Mouse (Mus musculus): ENCODE measurements at regions not wholly inside any gene's neighbourhood (a gene's known extent, or its start where the extent isn't known, plus 50 kb on each side); places are given as distances from the start of the nearest gene placed in this dataset.

- TF ChIP-seq USF1 (IDR thresholded peaks at IDR 0.05; ENCODE audit: low read depth) = no peak
- no peak for TF ChIP-seq TCF3 (IDR thresholded peaks at IDR 0.05; ENCODE audit: insufficient read length, low read depth)
- no peak for TF ChIP-seq SRF (IDR thresholded peaks at IDR 0.05; ENCODE audit: control insufficient read depth, insufficient read length, low read depth)
- no peak for TF ChIP-seq E2F4 (IDR thresholded peaks at IDR 0.05; ENCODE audit: insufficient read depth)
- no peak for TF ChIP-seq POLR2AphosphoS2 (IDR thresholded peaks at IDR 0.05; ENCODE audit: insufficient read length, low read depth)
- TF ChIP-seq REST (IDR thresholded peaks at IDR 0.05; ENCODE audit: insufficient read depth, insufficient read length) = no peak
- no peak for TF ChIP-seq MYOG (IDR thresholded peaks at IDR 0.05; ENCODE audit: control insufficient read depth in 1 of 3, insufficient read depth in 1 of 3, insufficient read length in 2 of 3, low read depth in 2 of 3)
- TF ChIP-seq MAX (IDR thresholded peaks at IDR 0.05; ENCODE audit: low read depth) = no peak
- TF ChIP-seq CEBPB (IDR thresholded peaks at IDR 0.05; ENCODE audit: insufficient read depth, poor library complexity, severe bottlenecking) = no peak
- no peak for TF ChIP-seq MYOD1 (IDR thresholded peaks at IDR 0.05; ENCODE audit: control insufficient read depth in 1 of 3, insufficient read length in 2 of 3, low read depth in 2 of 3)
- no peak for TF ChIP-seq POLR2A (IDR thresholded peaks at IDR 0.05; ENCODE audit: insufficient read length, low read depth)
- TF ChIP-seq TCF12 (IDR thresholded peaks at IDR 0.05; ENCODE audit: insufficient read depth, poor library complexity, severe bottlenecking) = no peak
- Histone ChIP-seq H3K4me3 (no peak overlapping the region), H3ac (ENCODE audit: control insufficient read depth, insufficient read length) (no peak overlapping the region), H3K27me3 (ENCODE audit: control insufficient read depth, insufficient read depth, insufficient read length) (no peaks in the 10 kb centered on the region), H3K79me2 (ENCODE audit: control insufficient read depth, insufficient read depth) (no peaks in the 10 kb centered on the region), H3K36me3 (ENCODE audit: control insufficient read depth, insufficient read depth) (no peaks in the 10 kb centered on the region), H3K4me2 (ENCODE audit: low read depth) (no peak overlapping the region)
Observed at GRCm38 (mm10) chr11:22621868-22622267, 110.0 kb downstream of the Tmem17 start.

- Histone ChIP-seq H3K4me2 (ENCODE audit: low read depth) (no peak overlapping the region), H3ac (ENCODE audit: control insufficient read depth, insufficient read length) (no peak overlapping the region), H3K27me3 (ENCODE audit: control insufficient read depth, insufficient read depth, insufficient read length) (no peaks in the 10 kb centered on the region), H3K4me3 (no peak overlapping the region), H3K79me2 (ENCODE audit: control insufficient read depth, insufficient read depth) (no peaks in the 10 kb centered on the region), H3K36me3 (ENCODE audit: control insufficient read depth, insufficient read depth) (no peaks in the 10 kb centered on the region)
- TF ChIP-seq CEBPB (IDR thresholded peaks at IDR 0.05; ENCODE audit: insufficient read depth, poor library complexity, severe bottlenecking) (no peak), POLR2A (IDR thresholded peaks at IDR 0.05; ENCODE audit: insufficient read length, low read depth) (no peak), USF1 (IDR thresholded peaks at IDR 0.05; ENCODE audit: low read depth) (no peak), REST (IDR thresholded peaks at IDR 0.05; ENCODE audit: insufficient read depth, insufficient read length) (no peak), MYOG (IDR thresholded peaks at IDR 0.05; ENCODE audit: control insufficient read depth in 1 of 3, insufficient read depth in 1 of 3, insufficient read length in 2 of 3, low read depth in 2 of 3) (no peak), TCF3 (IDR thresholded peaks at IDR 0.05; ENCODE audit: insufficient read length, low read depth) (no peak), E2F4 (IDR thresholded peaks at IDR 0.05; ENCODE audit: insufficient read depth) (no peak), TCF12 (IDR thresholded peaks at IDR 0.05; ENCODE audit: insufficient read depth, poor library complexity, severe bottlenecking) (no peak), POLR2AphosphoS2 (IDR thresholded peaks at IDR 0.05; ENCODE audit: insufficient read length, low read depth) (no peak), MYOD1 (IDR thresholded peaks at IDR 0.05; ENCODE audit: control insufficient read depth in 1 of 3, insufficient read length in 2 of 3, low read depth in 2 of 3) (no peak), MAX (IDR thresholded peaks at IDR 0.05; ENCODE audit: low read depth) (no peak), SRF (IDR thresholded peaks at IDR 0.05; ENCODE audit: control insufficient read depth, insufficient read length, low read depth) (no peak)
Observed at GRCm38 (mm10) chr11:22622496-22622997, 110.7 kb downstream of the Tmem17 start.

GRCm38 (mm10) chr11:22626407-22626806, 114.5 kb downstream of the Tmem17 start:
- Histone ChIP-seq H3K27me3 (ENCODE audit: control insufficient read depth, insufficient read depth, insufficient read length) (no peaks in the 10 kb centered on the region), H3K4me3 (no peak overlapping the region), H3K36me3 (ENCODE audit: control insufficient read depth, insufficient read depth) (no peaks in the 10 kb centered on the region), H3K79me2 (ENCODE audit: control insufficient read depth, insufficient read depth) (no peaks in the 10 kb centered on the region), H3K4me2 (ENCODE audit: low read depth) (no peak overlapping the region), H3ac (ENCODE audit: control insufficient read depth, insufficient read length) (no peak overlapping the region)
- no peak for TF ChIP-seq MAX (IDR thresholded peaks at IDR 0.05; ENCODE audit: low read depth)
- no peak for TF ChIP-seq TCF3 (IDR thresholded peaks at IDR 0.05; ENCODE audit: insufficient read length, low read depth)
- no peak for TF ChIP-seq USF1 (IDR thresholded peaks at IDR 0.05; ENCODE audit: low read depth)
- TF ChIP-seq TCF12 (IDR thresholded peaks at IDR 0.05; ENCODE audit: insufficient read depth, poor library complexity, severe bottlenecking) = no peak
- TF ChIP-seq SRF (IDR thresholded peaks at IDR 0.05; ENCODE audit: control insufficient read depth, insufficient read length, low read depth) = no peak
- no peak for TF ChIP-seq REST (IDR thresholded peaks at IDR 0.05; ENCODE audit: insufficient read depth, insufficient read length)
- no peak for TF ChIP-seq MYOD1 (IDR thresholded peaks at IDR 0.05; ENCODE audit: control insufficient read depth in 1 of 3, insufficient read length in 2 of 3, low read depth in 2 of 3)
- no peak for TF ChIP-seq POLR2A (IDR thresholded peaks at IDR 0.05; ENCODE audit: insufficient read length, low read depth)
- no peak for TF ChIP-seq E2F4 (IDR thresholded peaks at IDR 0.05; ENCODE audit: insufficient read depth)
- TF ChIP-seq CEBPB (IDR thresholded peaks at IDR 0.05; ENCODE audit: insufficient read depth, poor library complexity, severe bottlenecking) = no peak

- no peaks in the 10 kb centered on the region for H3K36me3 ChIP-seq (ENCODE audit: control insufficient read depth, insufficient read depth)
Observed at GRCm38 (mm10) chr11:22628497-22628896, 116.6 kb downstream of the Tmem17 start.

More at GRCm38 (mm10) chr11:22628497-22628896, 116.6 kb downstream of the Tmem17 start:
- H3K79me2 ChIP-seq (ENCODE audit: control insufficient read depth, insufficient read depth) = no peaks in the 10 kb centered on the region
- H3K4me3 ChIP-seq = no peak overlapping the region
- no peak overlapping the region for H3ac ChIP-seq (ENCODE audit: control insufficient read depth, insufficient read length)
- no peaks in the 10 kb centered on the region for H3K27me3 ChIP-seq (ENCODE audit: control insufficient read depth, insufficient read depth, insufficient read length)
- TF ChIP-seq MYOG (IDR thresholded peaks at IDR 0.05; ENCODE audit: control insufficient read depth in 1 of 3, insufficient read depth in 1 of 3, insufficient read length in 2 of 3, low read depth in 2 of 3) = no peak
- TF ChIP-seq TCF12 (IDR thresholded peaks at IDR 0.05; ENCODE audit: insufficient read depth, poor library complexity, severe bottlenecking) = no peak
- TF ChIP-seq MYOD1 (IDR thresholded peaks at IDR 0.05; ENCODE audit: control insufficient read depth in 1 of 3, insufficient read length in 2 of 3, low read depth in 2 of 3) = no peak
- no peak for TF ChIP-seq CEBPB (IDR thresholded peaks at IDR 0.05; ENCODE audit: insufficient read depth, poor library complexity, severe bottlenecking)
- TF ChIP-seq TCF3 (IDR thresholded peaks at IDR 0.05; ENCODE audit: insufficient read length, low read depth) = no peak
- TF ChIP-seq POLR2A (IDR thresholded peaks at IDR 0.05; ENCODE audit: insufficient read length, low read depth) = no peak
- no peak for TF ChIP-seq POLR2AphosphoS2 (IDR thresholded peaks at IDR 0.05; ENCODE audit: insufficient read length, low read depth)
- TF ChIP-seq SRF (IDR thresholded peaks at IDR 0.05; ENCODE audit: control insufficient read depth, insufficient read length, low read depth) = no peak
- TF ChIP-seq REST (IDR thresholded peaks at IDR 0.05; ENCODE audit: insufficient read depth, insufficient read length) = no peak
- TF ChIP-seq USF1 (IDR thresholded peaks at IDR 0.05; ENCODE audit: low read depth) = no peak
- no peak overlapping the region for H3K4me2 ChIP-seq (ENCODE audit: low read depth)
